Mouse (Mus musculus) intestine, postnatal 0 days (tissue): ENCODE measurements around the gene Unc93b1. TPM values are rescaled to one million over a fixed set of nuclear protein-coding genes. Genes with fewer than 3 reads are reported as not detected.

Experiments
- ATAC-seq: fragments of 200-750 bp; cut with Nextera tagmentation; 2 replicates; pipeline ENCODE4 v1.8.0; 2017; ENCODE audit warnings: mild to moderate bottlenecking, moderate TSS enrichment, moderate library complexity
- H3K27ac ChIP-seq: fragments of 300-500 bp; sonication (generic); 2 replicates; pipeline ENCODE4 v1.5.1; 2014; ENCODE audit warnings: mild to moderate bottlenecking, low read depth, low read length, moderate library complexity
- H3K27me3 ChIP-seq: fragments of 300-500 bp; sonication (generic); replicated peaks from 2 replicates; pipeline ENCODE4 v1.6.1; 2014; ENCODE audit warnings: low read length, mixed read lengths; ENCODE audit not compliant: control insufficient read depth, insufficient read depth
- H3K36me3 ChIP-seq: fragments of 300-500 bp; sonication (generic); 2 replicates; pipeline ENCODE4 v1.6.1; 2014; ENCODE audit warnings: mild to moderate bottlenecking, moderate library complexity; ENCODE audit not compliant: control insufficient read depth, insufficient read depth
- H3K4me1 ChIP-seq: fragments of 300-500 bp; sonication (generic); replicated peaks from 2 replicates; pipeline ENCODE4 v1.6.1; 2014; ENCODE audit warnings: antibody characterized with exemption, low read length, mixed read lengths; ENCODE audit not compliant: control insufficient read depth, insufficient read depth
- H3K4me2 ChIP-seq: fragments of 300-500 bp; sonication (generic); replicated peaks from 2 replicates; pipeline ENCODE4 v1.6.1; 2014; ENCODE audit warnings: low read depth, mild to moderate bottlenecking, moderate library complexity
- H3K4me3 ChIP-seq: fragments of 300-500 bp; sonication (generic); 2 replicates; pipeline ENCODE4 v1.5.1; 2014; ENCODE audit warnings: low read depth, low read length
- H3K9ac ChIP-seq: fragments of 300-500 bp; sonication (generic); 2 replicates; pipeline ENCODE4 v1.6.1; 2014; ENCODE audit warnings: mild to moderate bottlenecking, low read depth, low read length
- H3K9me3 ChIP-seq: fragments of 300-500 bp; sonication (generic); 2 replicates; pipeline ENCODE4 v1.6.1; 2016; ENCODE audit warnings: mixed run types; ENCODE audit not compliant: control insufficient read depth
- CTCF ChIP-seq: sonication (generic); IDR thresholded peaks from 2 replicates; pipeline ENCODE4 v1.5.1; 2016; ENCODE audit warnings: low read depth, mild to moderate bottlenecking, control low read depth, antibody characterized with exemption, moderate library complexity
- WGBS: fragments of 180-500 bp; shearing (Covaris S2); extraction: QIAGEN DNeasy Blood & Tissue Kit; methylation state at CpG from one replicate; pipeline ENCODE4 v1.1.7; 2014; 5-methylcytosine and 5-hydroxymethylcytosine counted together
- polyA plus RNA-seq: library from polyadenylated mRNA; unstranded; fragments of >200 nt; fragmentation: Nextera tagmentation; extraction: Ambion mirVana; gene quantifications from 2 replicates; pipeline ENCODE4 v1.2.1, GENCODE M21; 2015

Gene Unc93b1
- polyA plus RNA-seq, 1 experiment from 2014 or later: 28.3 TPM

- H3K36me3 ChIP-seq: no peaks in the 10 kb centered on the region
- no peaks in the 10 kb centered on the region for H3K27me3 ChIP-seq
- peak; percentile 63 for ATAC-seq
- peak overlapping the region; percentile 70; the same call in 1 of the 2 replicates for H3K27ac ChIP-seq
- H3K4me3 ChIP-seq: peak overlapping the region; percentile 64
- peak overlapping the region; percentile 58 for H3K9ac ChIP-seq
- peak overlapping the region; percentile 93 for H3K4me2 ChIP-seq
- no peak for TF ChIP-seq CTCF
- H3K9me3 ChIP-seq: no peaks in the 10 kb centered on the region
- no peaks in the 10 kb centered on the region for H3K4me1 ChIP-seq
- WGBS: 12% methylated on average over 22 of the region's 22 CpGs
Observed at GRCm38 (mm10) chr19:3935896-3936850, 1.2 kb downstream of the Unc93b1 start.

GRCm38 (mm10) chr19:3942315-3942714 lies 7.3 kb downstream of the Unc93b1 start:
- Histone ChIP-seq H3K27me3 (no peaks in the 10 kb centered on the region), H3K4me2 (no peak overlapping the region), H3K9ac (no peak overlapping the region), H3K36me3 (0 out of 2 replicates have a peak, but pooled peaks cover 4% of the 10 kb centered on the region), H3K4me3 (no peak overlapping the region), H3K4me1 (0 out of 2 replicates have a peak, but pooled peaks cover 3% of the 10 kb centered on the region), H3K9me3 (no peaks in the 10 kb centered on the region), H3K27ac (no peak overlapping the region)
- no peak for TF ChIP-seq CTCF
- 71% methylated on average over 7 of the region's 7 CpGs for WGBS
- ATAC-seq: no peak

- Histone ChIP-seq H3K9ac (no peak overlapping the region), H3K27me3 (no peaks in the 10 kb centered on the region), H3K4me2 (peak overlapping the region; percentile 43), H3K9me3 (no peaks in the 10 kb centered on the region), H3K36me3 (peaks cover 11% of the 10 kb centered on the region; the same call in 1 of the 2 replicates), H3K4me1 (0 out of 2 replicates have a peak, but pooled peaks cover 3% of the 10 kb centered on the region), H3K27ac (no peak overlapping the region), H3K4me3 (no peak overlapping the region; the same call in 1 of the 2 replicates)
- ATAC-seq: peak; percentile 66
- WGBS: 18% methylated on average over 27 of the region's 27 CpGs
- peak; percentile 23; the same call in 1 of the 2 replicates for TF ChIP-seq CTCF
Observed at GRCm38 (mm10) chr19:3942986-3943735, 8.2 kb downstream of the Unc93b1 start.

- WGBS: 31% methylated on average over 10 of the region's 10 CpGs
- peaks cover 23% of the 10 kb centered on the region for H3K36me3 ChIP-seq
- H3K4me3 ChIP-seq: no peak overlapping the region
- H3K9me3 ChIP-seq: no peaks in the 10 kb centered on the region
- no peaks in the 10 kb centered on the region for H3K27me3 ChIP-seq
- no peak overlapping the region for H3K4me2 ChIP-seq
- TF ChIP-seq CTCF: no peak
- 0 out of 2 replicates have a peak, but pooled peaks cover 3% of the 10 kb centered on the region for H3K4me1 ChIP-seq
- no peak for ATAC-seq
- H3K27ac ChIP-seq: no peak overlapping the region
- no peak overlapping the region for H3K9ac ChIP-seq
Observed at GRCm38 (mm10) chr19:3945872-3946564, 11.0 kb downstream of the Unc93b1 start.

GRCm38 (mm10) chr19:3946715-3947114 lies 11.7 kb downstream of the Unc93b1 start:
- peak; percentile 52 for ATAC-seq
- Histone ChIP-seq H3K4me3 (no peak overlapping the region), H3K9ac (no peak overlapping the region), H3K27ac (no peak overlapping the region), H3K27me3 (no peaks in the 10 kb centered on the region), H3K9me3 (no peaks in the 10 kb centered on the region), H3K36me3 (peaks cover 23% of the 10 kb centered on the region), H3K4me2 (no peak overlapping the region), H3K4me1 (0 out of 2 replicates have a peak, but pooled peaks cover 3% of the 10 kb centered on the region)
- WGBS: 18% methylated on average over 2 of the region's 2 CpGs
- TF ChIP-seq CTCF: peak; percentile 98
